Mouse (Mus musculus) testis, adult 2 months (tissue): ENCODE measurements around the gene Klhl25.

Source experiments
- CTCF ChIP-seq: fragments of 200-500 bp; IDR thresholded peaks from 2 replicates; pipeline ENCODE4 v1.5.1; 2012; ENCODE audit warnings: low read depth, mild to moderate bottlenecking, inconsistent platforms, low read length, moderate library complexity; ENCODE audit not compliant: control insufficient read depth, insufficient read depth, insufficient replicate concordance
- POLR2A ChIP-seq: fragments of 200-500 bp; IDR thresholded peaks from 2 replicates; pipeline ENCODE4 v1.6.1; 2012; ENCODE audit warnings: low read depth, mild to moderate bottlenecking, inconsistent platforms, low read length, moderate library complexity; ENCODE audit not compliant: control insufficient read depth

GRCm38 (mm10) chr7:75856259-75856658, 8.1 kb downstream of the Klhl25 start:
- TF ChIP-seq CTCF (no peak), POLR2A (no peak)
